8 mouse cellular contexts compared by ENCODE assay signal in the genomic region with DNA sequence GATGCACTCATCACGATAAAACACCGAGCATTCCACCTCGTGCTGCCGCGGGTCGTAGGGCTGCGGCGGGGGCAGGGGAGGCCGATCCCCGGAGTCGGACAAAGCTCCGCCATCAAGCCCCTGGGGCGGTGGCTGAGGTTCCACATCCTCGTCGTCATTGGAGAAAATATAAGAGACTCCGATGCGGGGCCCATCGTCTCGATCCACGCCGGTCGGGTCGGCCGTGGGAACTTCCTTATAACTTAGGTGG. TPM values are rescaled to one million over a fixed set of nuclear protein-coding genes. Genes with fewer than 3 reads are reported as not detected.
DNase-seq lines count a peak whose midpoint lies in the region; ATAC-seq and TF ChIP-seq lines count a peak whose summit lies in the region.

No protein-coding gene starts in this region.

- ATAC-seq in heart, embryonic 16.5 days (replicated peaks; ENCODE audit: extremely low read depth, insufficient read depth, low FRiP score) = no peak
- no peak for ATAC-seq in liver, embryonic 16.5 days (ENCODE audit: low read depth)

- H3K4me2 ChIP-seq in heart, embryonic 16.5 days (ENCODE audit: low read depth, low read length) = peak overlapping the region; percentile 98
- H3K4me2 ChIP-seq in liver, embryonic 16.5 days (ENCODE audit: low read depth, low read length) = peak overlapping the region; percentile 74

- no peak for DNase-seq in cerebellum, adult 2 months
- DNase-seq in cerebellum, adult 8-10 months = no peak
- peak; percentile 3 to 7 for DNase-seq in spleen, postnatal 14 days (ENCODE audit: low spot score in 2 of 2)
- no peak for DNase-seq in spleen, adult 12 weeks (ENCODE audit: low spot score)
- DNase-seq in right cerebral cortex, adult 2 months (ENCODE audit: low spot score in 2 of 2) = no peak

- H3K27me3 ChIP-seq in cerebellum, adult 2 months (ENCODE audit: control insufficient read depth, insufficient read depth, low read length) = no peaks in the 10 kb centered on the region
- no peaks in the 10 kb centered on the region for H3K27me3 ChIP-seq in heart, embryonic 16.5 days (ENCODE audit: control insufficient read depth, insufficient read depth, low read length)
- H3K27me3 ChIP-seq in liver, embryonic 16.5 days (ENCODE audit: control insufficient read depth, insufficient read depth, low read depth, low read length) = peaks cover 11% of the 10 kb centered on the region

- peaks cover 2% of the 10 kb centered on the region; the same call in 1 of the 2 replicates for H3K36me3 ChIP-seq in heart, embryonic 16.5 days (ENCODE audit: control insufficient read depth, insufficient read depth)
- no peaks in the 10 kb centered on the region for H3K36me3 ChIP-seq in liver, embryonic 16.5 days (ENCODE audit: control insufficient read depth, insufficient read depth)

- peak overlapping the region; percentile 90 for H3K4me3 ChIP-seq in cerebellum, adult 2 months (replicated peaks; ENCODE audit: insufficient read depth, low read depth, low read length)
- peak overlapping the region; percentile 85 for H3K4me3 ChIP-seq in heart, embryonic 16.5 days (ENCODE audit: low read length)
- peak overlapping the region; percentile 69 for H3K4me3 ChIP-seq in liver, embryonic 16.5 days (ENCODE audit: low read depth, low read length)
- peak overlapping the region; percentile 55 for H3K4me3 ChIP-seq in olfactory bulb, adult 2 months (ENCODE audit: insufficient read depth, low read depth, low read length)

- no peak for TF ChIP-seq CTCF in cerebellum, adult 2 months (IDR thresholded peaks at IDR 0.05; ENCODE audit: borderline replicate concordance, insufficient read depth, low read depth, low read length)
- no peak for TF ChIP-seq CTCF in olfactory bulb, adult 2 months (IDR thresholded peaks at IDR 0.05; ENCODE audit: insufficient read depth, low read depth, low read length)

- WGBS in cerebellum, adult 2 months = under 1% methylated on average over 24 of the region's 24 CpGs
- WGBS in heart, embryonic 16.5 days = under 1% methylated on average over 24 of the region's 24 CpGs
- WGBS in liver, embryonic 16.5 days (ENCODE audit: insufficient replicate concordance) = 0% methylated on average over 24 of the region's 24 CpGs
- WGBS in olfactory bulb, adult 2 months = under 1% methylated on average over 24 of the region's 24 CpGs

- no peak for TF ChIP-seq POLR2A in cerebellum, adult 2 months (IDR thresholded peaks at IDR 0.05; ENCODE audit: borderline replicate concordance, insufficient read depth, low read length)
- TF ChIP-seq POLR2A in olfactory bulb, adult 2 months (IDR thresholded peaks at IDR 0.05; ENCODE audit: insufficient read depth, low read depth, low read length) = no peak

- no peak overlapping the region for H3K27ac ChIP-seq in cerebellum, adult 2 months (ENCODE audit: insufficient read depth, low read length)
- peak overlapping the region; percentile 84 for H3K27ac ChIP-seq in heart, embryonic 16.5 days (ENCODE audit: low read length)
- H3K27ac ChIP-seq in liver, embryonic 16.5 days (ENCODE audit: low read length) = peak overlapping the region; percentile 24; the same call in 1 of the 2 replicates
- no peak overlapping the region for H3K27ac ChIP-seq in olfactory bulb, adult 2 months (ENCODE audit: insufficient read depth, low read depth, low read length)

- peak overlapping the region; percentile 89 for H3K9ac ChIP-seq in heart, embryonic 16.5 days (ENCODE audit: low read length)
- peak overlapping the region; percentile 67 for H3K9ac ChIP-seq in liver, embryonic 16.5 days (ENCODE audit: low read depth, low read length)

- no peaks in the 10 kb centered on the region for H3K4me1 ChIP-seq in cerebellum, adult 2 months (ENCODE audit: control insufficient read depth, insufficient read depth, low read length)
- peaks cover 9% of the 10 kb centered on the region; the same call in 1 of the 2 replicates for H3K4me1 ChIP-seq in heart, embryonic 16.5 days (ENCODE audit: control insufficient read depth, insufficient read depth, low read length)
- peaks cover 5% of the 10 kb centered on the region for H3K4me1 ChIP-seq in liver, embryonic 16.5 days (ENCODE audit: control insufficient read depth, low read depth, low read length)
- H3K4me1 ChIP-seq in olfactory bulb, adult 2 months (ENCODE audit: control insufficient read depth, insufficient read depth, low read length) = peaks cover 14% of the 10 kb centered on the region; the same call in 1 of the 2 replicates

- H3K9me3 ChIP-seq in heart, embryonic 16.5 days (replicated peaks; ENCODE audit: control insufficient read depth, low read length) = no peaks in the 10 kb centered on the region
- no peaks in the 10 kb centered on the region for H3K9me3 ChIP-seq in liver, embryonic 16.5 days (replicated peaks; ENCODE audit: control insufficient read depth, low read length)

RNA-seq across cellular contexts. Expression of gene Fam84b, which starts 30.0 kb away (rescaled TPM):
- 3.1 and 3.3 TPM in 2 replicates for polyA plus RNA-seq in cerebellum, adult 2 months (2012; rRNA removed)
- 3.9 and 5.9 TPM in 2 replicates for polyA plus RNA-seq in heart, embryonic 16.5 days (2015; fragmentation: Nextera tagmentation; extraction: Ambion mirVana)
- 3.0 and 3.8 TPM in 2 replicates for polyA plus RNA-seq in liver, embryonic 16.5 days (2015; fragmentation: Nextera tagmentation; extraction: Ambion mirVana)
- polyA plus RNA-seq in olfactory bulb, adult 2 months (2012; ENCODE audit: insufficient read depth, insufficient read length, low replicate concordance, missing spikeins) = not detected in 2 replicates

Comparison
In these comparisons a context has a peak if more than half of its experiments do, and no peak if none do; other contexts are left out.
1. DNase-seq: peak in spleen, postnatal 14 days (2 of 2); none in cerebellum, adult 2 months (0 of 2), cerebellum, adult 8-10 months (single experiment), spleen, adult 12 weeks (single experiment) and right cerebral cortex, adult 2 months (0 of 2).
2. H3K27ac ChIP-seq: peak in heart, embryonic 16.5 days (single experiment) and liver, embryonic 16.5 days (single experiment); none in cerebellum, adult 2 months (single experiment) and olfactory bulb, adult 2 months (single experiment).
3. Peak in every context shown above with its lines, with median percentiles within 50 percentile points of each other: H3K4me3 ChIP-seq.